Mouse (Mus musculus) layer of hippocampus, adult 2 months (tissue): ENCODE measurements at regions not wholly inside any gene's neighbourhood (a gene's known extent, or its start where the extent isn't known, plus 50 kb on each side); places are given as distances from the start of the nearest gene placed in this dataset.

Source experiments
- DNase-seq, 2 experiments: peaks; one replicate each; pipeline ENCODE4 v3.0.0; 2022; ENCODE audit warnings: low spot score in 2 of 2
- H3K27ac ChIP-seq: fragments of 200-600 bp; 2 replicates; pipeline ENCODE4 v1.8.1; 2022
- H3K4me3 ChIP-seq: fragments of 200-600 bp; 2 replicates; pipeline ENCODE4 v1.8.1; 2022; ENCODE audit warnings: mild to moderate bottlenecking
- CTCF ChIP-seq: fragments of 200-600 bp; conservative IDR thresholded peaks from 2 replicates; pipeline ENCODE4 v1.8.1; 2022; ENCODE audit warnings: antibody characterized with exemption, mild to moderate bottlenecking, moderate library complexity

DNA sequence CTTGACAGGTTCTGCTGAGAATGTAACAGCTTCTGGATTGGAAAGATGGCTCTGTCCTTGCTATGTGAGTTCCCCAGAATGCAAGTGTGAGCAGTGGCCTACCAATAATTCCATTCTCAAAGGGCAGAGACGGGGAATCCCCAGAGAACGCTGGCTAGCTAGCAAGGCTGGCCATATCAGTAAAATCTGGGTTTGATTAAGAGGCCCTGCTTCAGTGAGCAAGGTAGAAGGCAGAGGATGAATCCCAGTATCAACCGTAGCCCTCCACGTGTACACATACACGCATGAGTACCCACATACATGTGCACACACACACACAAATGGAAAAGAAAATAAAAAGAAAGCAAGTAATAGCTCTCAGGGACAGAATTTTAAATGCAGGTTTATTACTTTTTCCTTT, 55.3 kb downstream of the Tril start:
- no peak for TF ChIP-seq CTCF
- no peak overlapping the region for H3K27ac ChIP-seq
- H3K4me3 ChIP-seq: no peak overlapping the region
- DNase-seq: no peak

- DNase-seq: no peak
These were observed 58.0 kb downstream of the Tril start for GRCm38 (mm10) chr6:53762586-53762985.

GRCm38 (mm10) chr6:53760651-53761058, 60.0 kb downstream of the Tril start:
- no peak overlapping the region for H3K27ac ChIP-seq
- peak; percentile 33 for TF ChIP-seq CTCF
- H3K4me3 ChIP-seq: no peak overlapping the region
- no peak for DNase-seq

More at GRCm38 (mm10) chr6:53762586-53762985, 58.0 kb downstream of the Tril start:
- no peak for TF ChIP-seq CTCF
- H3K4me3 ChIP-seq: no peak overlapping the region
- H3K27ac ChIP-seq: no peak overlapping the region

- no peak for TF ChIP-seq CTCF
- Histone ChIP-seq H3K27ac (no peak overlapping the region), H3K4me3 (no peak overlapping the region)
- DNase-seq: no peak
These were observed 60.8 kb downstream of the Tril start for GRCm38 (mm10) chr6:53759686-53760306.

DNA sequence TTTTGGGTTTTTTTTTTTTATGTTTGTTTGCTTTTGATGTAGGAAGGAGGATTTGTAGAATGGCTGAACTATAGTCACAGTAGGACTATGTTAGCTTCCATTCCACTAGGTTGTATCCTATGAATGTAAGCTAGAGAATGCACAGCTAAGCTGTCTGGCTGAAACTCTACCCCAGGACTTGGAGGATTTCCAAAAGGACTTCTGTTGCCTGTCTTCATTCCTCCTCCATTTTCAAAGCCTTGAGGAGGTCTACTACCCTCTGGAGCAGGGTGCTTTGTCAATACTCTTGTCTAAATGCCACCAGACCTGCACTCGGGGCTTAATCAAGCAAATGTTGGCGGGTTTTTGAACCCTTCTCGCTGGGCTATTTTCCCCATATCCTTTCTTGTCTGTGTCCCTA, 66.3 kb downstream of the Tril start:
- no peak for TF ChIP-seq CTCF
- DNase-seq: no peak
- Histone ChIP-seq H3K4me3 (no peak overlapping the region), H3K27ac (no peak overlapping the region)

- Histone ChIP-seq H3K4me3 (no peak overlapping the region), H3K27ac (no peak overlapping the region)
- no peak for DNase-seq
- no peak for TF ChIP-seq CTCF
These were observed 70.1 kb downstream of the Tril start for GRCm38 (mm10) chr6:53750539-53750938.
